11 mouse cellular contexts compared by ENCODE assay signal in genomic region chr6:134872236-134872635, GRCm38 (mm10).
"Had no signal": no experiment of that assay in that cellular context is flagged by ENCODE, and none has a peak within 500 bp of the region (broad histone marks: within the 10 kb centered on the region; RNA-seq: fewer than 3 reads in every experiment).

No protein-coding gene starts in this region.

- H3K4me3 ChIP-seq: hindbrain, embryonic 15.5 days; limb, embryonic 13.5 days; midbrain, embryonic 13.5 days; neural tube, embryonic 15.5 days had no signal

- H3K4me2 ChIP-seq: hindbrain, embryonic 15.5 days; limb, embryonic 13.5 days; midbrain, embryonic 13.5 days; neural tube, embryonic 15.5 days had no signal

- ATAC-seq: midbrain, embryonic 13.5 days had no signal

- DNase-seq: layer of hippocampus, postnatal 36 days; left cerebral cortex, postnatal 4 days; lung, adult 18-20 months; right cerebral cortex, adult 18-20 months; right cerebral cortex, postnatal 25 days; thymus, postnatal 4 days had no signal

- H3K4me1 ChIP-seq: hindbrain, embryonic 15.5 days; limb, embryonic 13.5 days; midbrain, embryonic 13.5 days; neural tube, embryonic 15.5 days had no signal

- H3K27ac ChIP-seq: hindbrain, embryonic 15.5 days; limb, embryonic 13.5 days; liver, embryonic 14.5 days; midbrain, embryonic 13.5 days; neural tube, embryonic 15.5 days had no signal

- H3K27me3 ChIP-seq: hindbrain, embryonic 15.5 days; limb, embryonic 13.5 days; midbrain, embryonic 13.5 days; neural tube, embryonic 15.5 days had no signal

- H3K9ac ChIP-seq: hindbrain, embryonic 15.5 days; limb, embryonic 13.5 days; liver, embryonic 14.5 days; midbrain, embryonic 13.5 days; neural tube, embryonic 15.5 days had no signal

- H3K9me3 ChIP-seq: hindbrain, embryonic 15.5 days; neural tube, embryonic 15.5 days had no signal
